Mouse (Mus musculus): ENCODE results near the gene Slc9b2. TPM values are rescaled to one million over a fixed set of nuclear protein-coding genes. Genes with fewer than 3 reads are reported as not detected.

Slc9b2 gene
- polyA plus RNA-seq, 1 experiment = 6.3 TPM

- no peak overlapping the region for H3K27ac ChIP-seq (ENCODE audit: insufficient read depth, low read length)
- no peak overlapping the region for H3K9ac ChIP-seq (ENCODE audit: low read depth, poor library complexity, severe bottlenecking)
- no peaks in the 10 kb centered on the region for H3K27me3 ChIP-seq (ENCODE audit: control insufficient read depth, insufficient read depth, low read length, poor library complexity, severe bottlenecking)
- no peaks in the 10 kb centered on the region for H3K4me1 ChIP-seq (ENCODE audit: control insufficient read depth, insufficient read depth, low read length)
- H3K9me3 ChIP-seq (replicated peaks; ENCODE audit: control insufficient read depth, insufficient read depth, low read length, poor library complexity, severe bottlenecking) = no peaks in the 10 kb centered on the region
- H3K4me3 ChIP-seq (ENCODE audit: low read depth, low read length) = no peak overlapping the region
- H3K36me3 ChIP-seq (ENCODE audit: control insufficient read depth, insufficient read depth, low read length, poor library complexity, severe bottlenecking) = no peaks in the 10 kb centered on the region
- no peak for TF ChIP-seq POLR2A (IDR thresholded peaks at IDR 0.05; ENCODE audit: insufficient read depth, low read length)
- TF ChIP-seq EP300 (IDR thresholded peaks at IDR 0.05; ENCODE audit: insufficient read depth, low read depth, low read length) = no peak
Observed at GRCm38 (mm10) chr3:135288138-135288750, 19.3 kb upstream of the Slc9b2 start.

DNA sequence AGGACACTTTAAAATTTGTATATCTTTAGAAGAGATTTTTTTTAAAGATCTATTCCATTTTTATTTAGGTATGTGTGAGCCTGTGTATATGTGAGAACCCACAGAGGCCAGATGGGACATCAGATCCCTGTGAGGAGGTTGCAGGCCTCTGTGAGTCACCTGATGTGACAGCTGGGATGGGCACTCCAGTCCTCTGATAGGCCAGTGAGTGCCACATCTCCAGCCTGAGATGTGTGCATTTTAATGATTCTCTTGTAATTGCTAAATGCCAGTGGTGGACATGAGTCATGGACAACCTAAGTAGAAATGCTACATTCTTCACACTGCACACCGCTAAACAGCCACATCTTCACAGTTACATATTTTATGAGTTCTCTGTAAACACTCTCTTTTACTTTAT is 18.4 kb upstream of the Slc9b2 start:
- TF ChIP-seq CTCF (IDR thresholded peaks at IDR 0.05; ENCODE audit: low read depth, low read length) = no peak
- TF ChIP-seq EP300 (IDR thresholded peaks at IDR 0.05; ENCODE audit: insufficient read depth, low read depth, low read length) = no peak
- TF ChIP-seq POLR2A (IDR thresholded peaks at IDR 0.05; ENCODE audit: insufficient read depth, low read length) = no peak

DNA sequence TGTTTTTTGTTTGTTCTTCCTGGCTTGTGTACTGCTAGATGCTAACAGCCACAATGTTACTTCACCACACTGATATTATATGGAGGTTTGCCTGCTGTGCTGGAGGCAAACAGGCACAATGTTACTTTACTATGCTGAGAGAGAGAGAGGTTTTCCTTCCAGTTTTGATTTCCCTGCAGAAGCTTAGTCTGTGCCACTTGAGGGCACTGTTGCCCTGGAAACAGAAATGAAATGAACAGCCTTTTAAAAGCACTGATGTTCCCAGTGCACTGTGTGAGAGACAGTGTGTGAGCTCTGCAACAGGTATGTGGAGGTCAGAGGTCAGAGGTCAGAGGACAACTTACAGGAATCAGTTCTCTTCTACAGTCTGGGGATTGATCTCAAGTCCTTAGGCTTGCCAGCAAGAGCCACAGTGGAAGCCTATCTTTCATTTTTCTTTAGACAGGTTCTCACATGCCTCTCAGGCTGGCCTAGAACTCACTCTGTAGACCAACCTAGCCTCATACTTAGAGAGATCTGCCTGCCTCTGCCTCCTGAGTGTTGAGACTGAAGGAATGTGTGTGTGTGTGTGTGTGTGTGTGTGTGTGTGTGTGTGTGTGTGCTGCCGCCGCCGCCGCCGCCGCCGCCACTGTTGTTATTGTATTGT is 17.1 kb upstream of the Slc9b2 start:
- Histone ChIP-seq H3K4me3 (ENCODE audit: low read depth, low read length) (no peak overlapping the region), H3K36me3 (ENCODE audit: control insufficient read depth, insufficient read depth, low read length, poor library complexity, severe bottlenecking) (no peaks in the 10 kb centered on the region), H3K27me3 (ENCODE audit: control insufficient read depth, insufficient read depth, low read length, poor library complexity, severe bottlenecking) (no peaks in the 10 kb centered on the region), H3K9me3 (replicated peaks; ENCODE audit: control insufficient read depth, insufficient read depth, low read length, poor library complexity, severe bottlenecking) (no peaks in the 10 kb centered on the region), H3K27ac (ENCODE audit: insufficient read depth, low read length) (no peak overlapping the region), H3K9ac (ENCODE audit: low read depth, poor library complexity, severe bottlenecking) (no peak overlapping the region), H3K4me1 (ENCODE audit: control insufficient read depth, insufficient read depth, low read length) (no peaks in the 10 kb centered on the region)
- TF ChIP-seq POLR2A (IDR thresholded peaks at IDR 0.05; ENCODE audit: insufficient read depth, low read length) (no peak), CTCF (IDR thresholded peaks at IDR 0.05; ENCODE audit: low read depth, low read length) (peak; percentile 14)

More for the DNA sequence above, 18.4 kb upstream of the Slc9b2 start:
- no peak overlapping the region for H3K27ac ChIP-seq (ENCODE audit: insufficient read depth, low read length)
- H3K27me3 ChIP-seq (ENCODE audit: control insufficient read depth, insufficient read depth, low read length, poor library complexity, severe bottlenecking) = no peaks in the 10 kb centered on the region
- H3K4me3 ChIP-seq (ENCODE audit: low read depth, low read length) = no peak overlapping the region
- no peak overlapping the region for H3K9ac ChIP-seq (ENCODE audit: low read depth, poor library complexity, severe bottlenecking)
- no peaks in the 10 kb centered on the region for H3K36me3 ChIP-seq (ENCODE audit: control insufficient read depth, insufficient read depth, low read length, poor library complexity, severe bottlenecking)
- no peaks in the 10 kb centered on the region for H3K9me3 ChIP-seq (replicated peaks; ENCODE audit: control insufficient read depth, insufficient read depth, low read length, poor library complexity, severe bottlenecking)
- no peaks in the 10 kb centered on the region for H3K4me1 ChIP-seq (ENCODE audit: control insufficient read depth, insufficient read depth, low read length)

DNA sequence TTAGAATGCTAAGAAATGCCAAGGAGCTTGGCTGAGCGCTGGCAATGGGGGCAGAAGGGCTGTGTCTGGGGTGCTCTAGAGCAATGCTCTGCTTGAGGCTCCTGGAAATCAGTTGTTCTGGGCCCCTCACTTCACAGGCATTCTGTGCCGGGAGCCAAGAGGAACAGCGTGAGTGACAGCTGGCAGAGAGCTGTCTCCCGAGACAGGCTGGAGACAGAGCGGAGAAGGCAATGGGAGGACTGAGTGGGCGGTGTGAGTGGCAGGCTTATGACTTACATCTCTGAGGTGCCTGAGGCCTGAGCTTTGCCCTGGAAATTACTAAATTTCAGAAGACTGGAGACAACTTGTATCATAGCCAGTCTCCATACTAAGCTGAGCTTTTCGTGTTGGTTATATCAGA is 13.8 kb upstream of the Slc9b2 start:
- Histone ChIP-seq H3K4me1 (ENCODE audit: control insufficient read depth, insufficient read depth, low read length) (no peaks in the 10 kb centered on the region), H3K27ac (ENCODE audit: insufficient read depth, low read length) (no peak overlapping the region), H3K36me3 (ENCODE audit: control insufficient read depth, insufficient read depth, low read length, poor library complexity, severe bottlenecking) (no peaks in the 10 kb centered on the region), H3K9me3 (replicated peaks; ENCODE audit: control insufficient read depth, insufficient read depth, low read length, poor library complexity, severe bottlenecking) (no peaks in the 10 kb centered on the region), H3K27me3 (ENCODE audit: control insufficient read depth, insufficient read depth, low read length, poor library complexity, severe bottlenecking) (no peaks in the 10 kb centered on the region), H3K4me3 (ENCODE audit: low read depth, low read length) (no peak overlapping the region), H3K9ac (ENCODE audit: low read depth, poor library complexity, severe bottlenecking) (no peak overlapping the region)
- no peak for TF ChIP-seq CTCF (IDR thresholded peaks at IDR 0.05; ENCODE audit: low read depth, low read length)
- TF ChIP-seq EP300 (IDR thresholded peaks at IDR 0.05; ENCODE audit: insufficient read depth, low read depth, low read length) = no peak
- no peak for TF ChIP-seq POLR2A (IDR thresholded peaks at IDR 0.05; ENCODE audit: insufficient read depth, low read length)

DNA sequence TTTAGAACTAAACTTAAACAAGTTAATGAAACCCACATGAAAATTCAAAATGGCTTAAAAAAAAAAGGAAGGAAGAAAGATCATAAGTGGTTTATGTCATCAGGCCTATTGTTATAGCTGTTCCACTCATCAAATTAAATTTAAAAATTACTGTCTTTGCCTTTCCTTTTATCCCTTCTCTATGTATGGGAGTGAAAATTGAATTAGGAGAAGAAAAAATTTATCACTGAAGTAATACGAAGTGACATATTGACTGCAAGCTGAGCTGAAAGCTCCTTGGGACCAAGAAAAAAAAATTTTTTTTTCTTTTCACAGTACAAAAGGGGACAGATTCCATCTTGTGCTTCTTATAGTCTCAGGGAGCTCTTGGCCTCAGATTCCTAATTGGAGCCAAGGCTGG is 11.9 kb upstream of the Slc9b2 start:
- Histone ChIP-seq H3K27ac (ENCODE audit: insufficient read depth, low read length) (no peak overlapping the region), H3K4me1 (ENCODE audit: control insufficient read depth, insufficient read depth, low read length) (no peaks in the 10 kb centered on the region), H3K27me3 (ENCODE audit: control insufficient read depth, insufficient read depth, low read length, poor library complexity, severe bottlenecking) (no peaks in the 10 kb centered on the region), H3K36me3 (ENCODE audit: control insufficient read depth, insufficient read depth, low read length, poor library complexity, severe bottlenecking) (no peaks in the 10 kb centered on the region), H3K9me3 (replicated peaks; ENCODE audit: control insufficient read depth, insufficient read depth, low read length, poor library complexity, severe bottlenecking) (no peaks in the 10 kb centered on the region), H3K4me3 (ENCODE audit: low read depth, low read length) (no peak overlapping the region), H3K9ac (ENCODE audit: low read depth, poor library complexity, severe bottlenecking) (no peak overlapping the region)
- TF ChIP-seq EP300 (IDR thresholded peaks at IDR 0.05; ENCODE audit: insufficient read depth, low read depth, low read length) (no peak), CTCF (IDR thresholded peaks at IDR 0.05; ENCODE audit: low read depth, low read length) (no peak), POLR2A (IDR thresholded peaks at IDR 0.05; ENCODE audit: insufficient read depth, low read length) (no peak)

DNA sequence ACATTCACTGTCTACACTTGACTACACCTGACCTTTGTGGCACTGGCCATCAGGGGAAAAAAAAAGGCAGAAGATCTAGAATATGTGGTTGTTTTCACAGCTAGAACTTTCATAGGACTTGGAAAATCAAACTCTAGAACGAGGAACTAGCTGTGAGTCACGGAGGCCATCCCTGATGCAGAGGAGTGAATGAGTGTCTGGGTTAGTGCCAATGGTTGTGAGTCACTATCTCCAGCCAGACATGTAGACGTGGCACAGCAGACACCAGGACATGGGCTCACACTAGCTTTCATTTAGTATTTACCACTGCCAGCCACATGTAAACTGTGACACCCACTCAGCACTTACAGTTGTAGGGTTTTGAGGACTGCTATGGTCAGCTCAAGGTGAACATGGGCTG is 8.9 kb upstream of the Slc9b2 start:
- Histone ChIP-seq H3K36me3 (ENCODE audit: control insufficient read depth, insufficient read depth, low read length, poor library complexity, severe bottlenecking) (no peaks in the 10 kb centered on the region), H3K4me3 (ENCODE audit: low read depth, low read length) (no peak overlapping the region), H3K9me3 (replicated peaks; ENCODE audit: control insufficient read depth, insufficient read depth, low read length, poor library complexity, severe bottlenecking) (no peaks in the 10 kb centered on the region), H3K27ac (ENCODE audit: insufficient read depth, low read length) (no peak overlapping the region), H3K4me1 (ENCODE audit: control insufficient read depth, insufficient read depth, low read length) (no peaks in the 10 kb centered on the region), H3K27me3 (ENCODE audit: control insufficient read depth, insufficient read depth, low read length, poor library complexity, severe bottlenecking) (no peaks in the 10 kb centered on the region), H3K9ac (ENCODE audit: low read depth, poor library complexity, severe bottlenecking) (no peak overlapping the region)
- TF ChIP-seq EP300 (IDR thresholded peaks at IDR 0.05; ENCODE audit: insufficient read depth, low read depth, low read length) (no peak), POLR2A (IDR thresholded peaks at IDR 0.05; ENCODE audit: insufficient read depth, low read length) (no peak), CTCF (IDR thresholded peaks at IDR 0.05; ENCODE audit: low read depth, low read length) (no peak)
